Mouse (Mus musculus) lung, embryonic 14.5 days (tissue): Measurements from ENCODE around the gene Ccne1. TPM values are rescaled to one million over a fixed set of nuclear protein-coding genes. Genes with fewer than 3 reads are reported as not detected.

Experiments
- ATAC-seq: fragments of 200-750 bp; cut with Nextera tagmentation; 2 replicates; pipeline ENCODE4 v1.8.0; 2017; ENCODE audit warnings: mild to moderate bottlenecking, moderate TSS enrichment, moderate library complexity; ENCODE audit not compliant: insufficient read depth
- DNase-seq: peaks from one replicate; pipeline ENCODE4 v3.0.0-alpha.2; 2015
- H3K27ac ChIP-seq: fragments of 300-500 bp; sonication (generic); 2 replicates; pipeline ENCODE4 v1.5.1; 2014; ENCODE audit warnings: low read depth, mild to moderate bottlenecking, moderate library complexity
- H3K27me3 ChIP-seq: fragments of 300-500 bp; sonication (generic); 2 replicates; pipeline ENCODE4 v1.6.1; 2014; ENCODE audit warnings: low read length, control low read depth; ENCODE audit not compliant: insufficient read depth
- H3K36me3 ChIP-seq: fragments of 300-500 bp; sonication (generic); 2 replicates; pipeline ENCODE4 v1.6.1; 2014; ENCODE audit warnings: control low read depth; ENCODE audit not compliant: insufficient read depth
- H3K4me1 ChIP-seq: fragments of 300-500 bp; sonication (generic); 2 replicates; pipeline ENCODE4 v1.6.1; 2014; ENCODE audit warnings: antibody characterized with exemption, control low read depth; ENCODE audit not compliant: insufficient read depth
- H3K4me2 ChIP-seq: fragments of 300-500 bp; sonication (generic); 2 replicates; pipeline ENCODE4 v1.6.1; 2014; ENCODE audit warnings: mild to moderate bottlenecking
- H3K4me3 ChIP-seq: fragments of 300-500 bp; sonication (generic); 2 replicates; pipeline ENCODE4 v1.5.1; 2014; ENCODE audit warnings: low read depth, low read length
- H3K9ac ChIP-seq: fragments of 300-500 bp; sonication (generic); 2 replicates; pipeline ENCODE4 v1.6.1; 2014
- H3K9me3 ChIP-seq: fragments of 300-500 bp; sonication (generic); 2 replicates; pipeline ENCODE4 v1.6.1; 2016; ENCODE audit warnings: low read depth, low read length, control low read depth
- CTCF ChIP-seq: IDR thresholded peaks from 2 replicates; pipeline ENCODE4 v1.5.1; 2016; ENCODE audit warnings: antibody characterized with exemption, low read depth
- WGBS: fragments of 180-500 bp; shearing (Covaris S2); extraction: QIAGEN DNeasy Blood & Tissue Kit; methylation state at CpG from one replicate; pipeline ENCODE4 v1.1.7; 2014; 5-methylcytosine and 5-hydroxymethylcytosine counted together
- polyA plus RNA-seq: library from polyadenylated mRNA; unstranded; fragments of >200 nt; fragmentation: Nextera tagmentation; extraction: Ambion mirVana; gene quantifications from 2 replicates; pipeline ENCODE4 v1.2.1, GENCODE M21; 2014

Gene Ccne1
- polyA plus RNA-seq, 1 experiment from 2014 or later: 79.8 TPM

GRCm38 (mm10) chr7:38084778-38085572 lies 22.4 kb downstream of the Ccne1 start:
- under 1% methylated on average over 65 of the region's 65 CpGs for WGBS
- no peaks in the 10 kb centered on the region for H3K9me3 ChIP-seq
- H3K9ac ChIP-seq: peak overlapping the region; percentile 49

DNA sequence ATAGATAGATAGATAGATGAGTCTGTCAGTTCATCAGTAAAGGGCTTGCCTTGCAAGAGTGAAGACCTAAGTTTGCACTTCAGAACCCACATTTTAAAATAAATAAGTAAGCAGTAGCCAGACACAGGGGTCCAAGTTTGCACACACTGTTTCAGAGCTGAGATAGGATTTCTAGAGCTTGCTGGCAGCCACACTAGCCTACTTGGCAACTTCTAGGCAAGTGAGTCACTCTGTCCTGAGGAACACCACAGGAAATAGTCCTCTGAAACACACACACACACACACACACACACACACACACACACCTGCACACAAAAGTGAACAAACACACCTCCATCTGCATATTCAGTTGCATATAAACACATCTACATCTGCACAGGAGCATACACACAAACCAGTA lies 24.4 kb downstream of the Ccne1 start:
- H3K4me1 ChIP-seq: peaks cover 6% of the 10 kb centered on the region
- H3K36me3 ChIP-seq: no peaks in the 10 kb centered on the region
- H3K4me2 ChIP-seq: no peak overlapping the region
- H3K27ac ChIP-seq: no peak overlapping the region
- H3K9ac ChIP-seq: no peak overlapping the region
- H3K9me3 ChIP-seq: no peaks in the 10 kb centered on the region
- ATAC-seq (no peak), DNase-seq (no peak)
- H3K4me3 ChIP-seq: no peak overlapping the region
- no peak for TF ChIP-seq CTCF
- H3K27me3 ChIP-seq: no peaks in the 10 kb centered on the region

More at GRCm38 (mm10) chr7:38084778-38085572, 22.4 kb downstream of the Ccne1 start:
- H3K36me3 ChIP-seq: no peaks in the 10 kb centered on the region
- peaks cover 6% of the 10 kb centered on the region for H3K4me1 ChIP-seq
- peak; percentile 94 for ATAC-seq
- peak overlapping the region; percentile 92 for H3K4me2 ChIP-seq
- peak overlapping the region; percentile 45 for H3K4me3 ChIP-seq
- no peaks in the 10 kb centered on the region for H3K27me3 ChIP-seq
- DNase-seq: peak; percentile 100
- H3K27ac ChIP-seq: peak overlapping the region; percentile 43; the same call in 1 of the 2 replicates
- 0 out of 2 replicates have a peak, but pooled peaks have one; percentile 6 for TF ChIP-seq CTCF

DNA sequence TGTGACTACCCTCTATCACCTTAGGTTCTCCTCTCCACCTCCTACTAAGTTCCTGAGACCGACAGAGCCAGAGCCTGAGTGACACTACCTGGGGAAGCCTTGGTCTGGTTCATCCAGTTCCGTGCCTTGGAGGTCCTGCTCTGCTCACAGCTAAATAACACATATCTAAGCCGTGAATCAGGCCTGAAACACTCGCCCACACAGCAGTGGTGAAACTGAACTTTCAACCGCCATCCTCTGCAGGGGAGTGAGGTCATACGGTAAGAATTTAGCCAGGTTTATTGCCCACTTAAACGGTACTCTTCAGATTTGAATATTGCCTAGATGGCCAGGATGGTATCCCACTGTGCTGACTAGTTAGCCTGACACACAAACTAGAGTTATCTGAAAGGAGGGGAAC lies 30.1 kb downstream of the Ccne1 start:
- no peak for TF ChIP-seq CTCF
- ATAC-seq: no peak
- no peak for DNase-seq
- H3K27me3 ChIP-seq: no peaks in the 10 kb centered on the region; the same call in 1 of the 2 replicates
- H3K27ac ChIP-seq: no peak overlapping the region
- no peaks in the 10 kb centered on the region for H3K4me1 ChIP-seq
- H3K4me2 ChIP-seq: no peak overlapping the region
- H3K9me3 ChIP-seq: no peaks in the 10 kb centered on the region
- 52% methylated on average over 7 of the region's 7 CpGs for WGBS
- H3K4me3 ChIP-seq: no peak overlapping the region
- no peak overlapping the region for H3K9ac ChIP-seq
- no peaks in the 10 kb centered on the region for H3K36me3 ChIP-seq

- H3K36me3 ChIP-seq: no peaks in the 10 kb centered on the region
- H3K27ac ChIP-seq: no peak overlapping the region
- no peaks in the 10 kb centered on the region for H3K4me1 ChIP-seq
- 67% methylated on average over 6 of the region's 6 CpGs for WGBS
- H3K4me2 ChIP-seq: no peak overlapping the region
- no peak overlapping the region for H3K9ac ChIP-seq
- DNase-seq (no peak), ATAC-seq (no peak)
- H3K27me3 ChIP-seq: no peaks in the 10 kb centered on the region; the same call in 1 of the 2 replicates
- no peak for TF ChIP-seq CTCF
- H3K4me3 ChIP-seq: no peak overlapping the region
- no peaks in the 10 kb centered on the region for H3K9me3 ChIP-seq
These were observed 31.8 kb downstream of the Ccne1 start for GRCm38 (mm10) chr7:38075487-38075886.

DNA sequence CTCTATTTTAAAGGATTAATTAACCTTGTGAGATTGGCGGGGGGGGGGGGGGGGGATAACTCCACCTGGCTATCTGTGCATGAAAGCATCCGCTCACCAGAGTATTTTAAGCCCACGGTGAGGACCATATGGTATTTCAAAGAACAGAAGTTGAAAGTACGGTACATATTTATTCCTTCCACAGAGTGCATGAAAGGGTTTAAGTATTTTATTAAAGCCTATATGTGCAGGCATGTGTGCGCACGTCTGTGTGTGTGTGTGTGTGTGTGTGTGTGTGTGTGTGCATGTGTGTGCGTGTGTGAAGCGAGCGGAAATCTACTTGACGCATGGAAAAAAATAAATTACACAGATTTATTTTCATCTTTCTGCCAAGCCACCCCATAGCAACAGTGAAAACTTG lies 32.4 kb downstream of the Ccne1 start:
- Histone ChIP-seq H3K4me3 (no peak overlapping the region), H3K36me3 (no peaks in the 10 kb centered on the region), H3K9me3 (no peaks in the 10 kb centered on the region), H3K27ac (no peak overlapping the region), H3K4me1 (no peaks in the 10 kb centered on the region), H3K9ac (no peak overlapping the region; the same call in 1 of the 2 replicates), H3K27me3 (no peaks in the 10 kb centered on the region; the same call in 1 of the 2 replicates), H3K4me2 (peak overlapping the region; percentile 23; the same call in 1 of the 2 replicates)
- TF ChIP-seq CTCF: no peak
- no peak for ATAC-seq
- no peak for DNase-seq
- WGBS: 58% methylated on average over 10 of the region's 10 CpGs

DNA sequence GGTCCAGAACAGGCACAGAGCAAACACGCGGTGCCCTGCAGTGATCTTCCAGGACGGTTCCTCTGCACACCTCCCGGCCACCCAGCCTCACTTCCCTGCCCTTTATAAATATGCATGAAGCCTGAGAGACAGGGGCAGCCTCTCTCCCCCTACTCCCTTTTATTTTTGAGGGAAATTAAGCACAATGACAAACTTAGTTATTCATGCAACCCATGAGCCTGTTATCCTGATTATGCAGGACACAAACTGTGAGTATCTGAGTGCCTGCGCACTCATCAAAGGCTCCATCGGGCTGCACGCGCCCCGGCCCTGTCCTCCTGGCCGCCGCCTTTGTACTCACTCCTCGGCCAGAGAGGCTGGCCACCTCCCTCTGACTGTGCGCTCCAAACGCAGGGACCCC lies 32.8 kb downstream of the Ccne1 start:
- Histone ChIP-seq H3K4me3 (no peak overlapping the region), H3K27ac (no peak overlapping the region), H3K27me3 (no peaks in the 10 kb centered on the region; the same call in 1 of the 2 replicates), H3K9me3 (no peaks in the 10 kb centered on the region), H3K4me1 (no peaks in the 10 kb centered on the region), H3K9ac (no peak overlapping the region; the same call in 1 of the 2 replicates), H3K4me2 (peak overlapping the region; percentile 23; the same call in 1 of the 2 replicates), H3K36me3 (no peaks in the 10 kb centered on the region)
- no peak for TF ChIP-seq CTCF
- WGBS: 6% methylated on average over 14 of the region's 14 CpGs
- DNase-seq: no peak
- ATAC-seq: 0 out of 2 replicates have a peak, but pooled peaks have one; percentile 31

GRCm38 (mm10) chr7:38073782-38074181 lies 33.6 kb downstream of the Ccne1 start:
- no peak overlapping the region for H3K9ac ChIP-seq
- WGBS: 24% methylated on average over 3 of the region's 3 CpGs

More at GRCm38 (mm10) chr7:38073782-38074181, 33.6 kb downstream of the Ccne1 start:
- H3K27me3 ChIP-seq: no peaks in the 10 kb centered on the region; the same call in 1 of the 2 replicates
- no peak overlapping the region for H3K4me3 ChIP-seq
- no peaks in the 10 kb centered on the region for H3K9me3 ChIP-seq
- DNase-seq (peak; percentile 80), ATAC-seq (peak; percentile 63; the same call in 1 of the 2 replicates)
- H3K4me2 ChIP-seq: no peak overlapping the region
- H3K36me3 ChIP-seq: no peaks in the 10 kb centered on the region
- no peak overlapping the region for H3K27ac ChIP-seq
- TF ChIP-seq CTCF: peak; percentile 73
- no peaks in the 10 kb centered on the region for H3K4me1 ChIP-seq
